Mouse (Mus musculus) spleen, adult 2 months (tissue): ENCODE results near the gene Tubb3.

Experiments
- CTCF ChIP-seq: fragments of 200-500 bp; IDR thresholded peaks from 2 replicates; pipeline ENCODE4 v1.5.1; 2011; ENCODE audit warnings: mild to moderate bottlenecking, inconsistent platforms; ENCODE audit not compliant: insufficient read depth, insufficient read length, insufficient replicate concordance; ENCODE audit errors: extremely low read depth
- POLR2A ChIP-seq: fragments of 200-500 bp; IDR thresholded peaks from 2 replicates; pipeline ENCODE4 v1.6.1; 2011; ENCODE audit warnings: low read depth, low read length, inconsistent platforms

GRCm38 (mm10) chr8:123426511-123427509 lies 15.6 kb downstream of the Tubb3 start:
- TF ChIP-seq CTCF: no peak
- TF ChIP-seq POLR2A: no peak
